Mouse (Mus musculus): ENCODE measurements at regions not wholly inside any gene's neighbourhood (a gene's known extent, or its start where the extent isn't known, plus 50 kb on each side); places are given as distances from the start of the nearest gene placed in this dataset.

DNA sequence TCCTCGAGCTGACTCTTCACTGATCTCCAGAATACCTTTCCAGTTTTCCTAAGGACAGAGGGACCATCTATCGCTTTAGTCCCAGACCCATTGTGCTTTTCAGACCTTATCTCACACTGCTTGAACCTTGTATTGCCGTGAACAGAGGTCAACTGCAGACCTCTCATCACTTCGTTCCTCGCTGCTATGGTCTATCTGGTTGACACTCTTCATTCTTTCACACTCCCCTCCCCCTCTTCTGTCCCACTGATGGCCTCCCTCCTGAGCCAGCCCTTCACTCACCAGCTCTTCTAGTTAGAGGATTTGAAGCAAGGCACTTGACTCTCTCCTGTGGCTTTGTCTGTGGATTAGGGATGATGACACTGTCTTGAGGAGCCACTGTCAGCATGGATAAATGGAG lies 150.4 kb upstream of the Pbx1 start:
- TF ChIP-seq NANOG (IDR thresholded peaks at IDR 0.05; ENCODE audit: borderline replicate concordance, low read length) (no peak), CTCF (conservative IDR thresholded peaks at IDR 0.05; ENCODE audit: low read length) (no peak), POU5F1 (IDR thresholded peaks at IDR 0.05; ENCODE audit: borderline replicate concordance, low read length) (no peak)

Data from E14TG2a.4 (cell line).